Mouse (Mus musculus) thymus, adult 2 months (tissue): ENCODE results near the gene Ptbp1.

Experiments used
- CTCF ChIP-seq: fragments of 200-500 bp; IDR thresholded peaks from 2 replicates; pipeline ENCODE4 v1.5.1; 2012; ENCODE audit warnings: mild to moderate bottlenecking, control low read depth, low read length, moderate library complexity, borderline replicate concordance; ENCODE audit not compliant: control insufficient read depth, poor library complexity, insufficient read depth; ENCODE audit errors: extremely low read depth
- POLR2A ChIP-seq: fragments of 200-500 bp; IDR thresholded peaks from 2 replicates; pipeline ENCODE4 v1.6.1; 2012; ENCODE audit warnings: mild to moderate bottlenecking, low read length, control low read depth, moderate library complexity; ENCODE audit not compliant: control insufficient read depth, poor library complexity, insufficient read depth; ENCODE audit errors: extremely low read depth

DNA sequence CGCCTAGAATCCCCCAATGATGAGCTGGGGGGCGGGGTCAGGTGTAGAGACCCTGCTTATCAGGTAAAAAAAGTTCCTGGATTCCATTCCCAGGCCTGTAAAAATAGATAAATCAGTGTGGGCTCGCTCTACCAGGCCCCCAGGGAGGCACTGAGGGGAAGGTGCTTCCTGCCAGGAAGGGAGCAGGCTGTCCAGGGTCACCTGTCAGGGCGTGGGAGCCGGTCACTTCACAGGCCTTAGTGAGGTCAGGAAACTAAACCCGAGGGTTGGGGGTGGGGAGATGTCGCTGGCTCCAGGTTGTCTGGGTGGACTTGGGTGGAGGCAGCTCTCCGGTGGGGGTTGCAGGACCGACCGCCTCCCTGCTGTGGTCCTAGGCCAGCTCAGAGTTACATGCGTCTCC is 48.6 kb upstream of the Ptbp1 start:
- no peak for TF ChIP-seq CTCF
- no peak for TF ChIP-seq POLR2A
